Mouse (Mus musculus) macrophage (primary cell): Measurements from ENCODE around the gene Asb4. TPM values are rescaled to one million over a fixed set of nuclear protein-coding genes. Genes with fewer than 3 reads are reported as not detected.

Source experiments
- H3K27ac ChIP-seq: fragments of 350-480 bp; formaldehyde crosslinking; 2 replicates; pipeline ENCODE4 v1.9.0; 2021
- H3K36me3 ChIP-seq: fragments of 350-480 bp; formaldehyde crosslinking; 2 replicates; pipeline ENCODE4 v1.9.0; 2021; ENCODE audit errors: inconsistent target
- H3K4me3 ChIP-seq: fragments of 350-480 bp; formaldehyde crosslinking; 2 replicates; pipeline ENCODE4 v1.9.0; 2021; ENCODE audit errors: inconsistent target
- H3K79me2 ChIP-seq: fragments of 350-480 bp; formaldehyde crosslinking; 2 replicates; pipeline ENCODE4 v1.9.0; 2021; ENCODE audit errors: inconsistent target
- WGBS: methylation state at CpG from one replicate; pipeline ENCODE4 v1.1.7; 2026; ENCODE audit warnings: inconsistent platforms; ENCODE audit not compliant: missing documents; 5-methylcytosine and 5-hydroxymethylcytosine counted together
- polyA plus RNA-seq: library from polyadenylated mRNA; stranded (reverse); fragments of 250-400 nt; gene quantifications from 3 replicates; pipeline ENCODE4 v1.2.4, GENCODE M21; 2018; ENCODE audit warnings: inconsistent platforms

Asb4 gene
- polyA plus RNA-seq, 1 experiment from 2014 or later = 1.6 TPM

DNA sequence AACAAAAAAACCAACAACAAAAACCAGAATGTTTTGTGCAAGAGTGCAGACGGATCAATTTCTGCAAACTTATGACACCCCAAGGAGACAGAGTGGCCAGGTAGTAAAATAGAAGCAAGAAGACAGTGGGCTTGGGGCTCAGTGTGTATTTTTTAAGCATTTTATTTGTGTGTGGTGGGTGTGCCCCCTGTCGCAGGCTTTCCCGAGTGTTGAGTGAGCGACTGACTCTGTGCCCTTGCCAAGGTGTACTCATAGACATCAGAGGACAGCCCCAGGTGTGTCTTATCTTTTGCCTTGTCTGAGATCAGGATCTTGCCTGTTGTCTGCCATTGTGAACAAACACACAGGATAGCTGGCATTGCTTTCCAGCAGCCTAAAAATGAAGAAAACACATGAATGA lies 63.8 kb downstream of the Asb4 start:
- no peak overlapping the region for H3K27ac ChIP-seq
- H3K4me3 ChIP-seq = no peak overlapping the region
- WGBS = 93% methylated on average over 4 of the region's 4 CpGs
- H3K36me3 ChIP-seq = no peaks in the 10 kb centered on the region
- H3K79me2 ChIP-seq = no peaks in the 10 kb centered on the region

DNA sequence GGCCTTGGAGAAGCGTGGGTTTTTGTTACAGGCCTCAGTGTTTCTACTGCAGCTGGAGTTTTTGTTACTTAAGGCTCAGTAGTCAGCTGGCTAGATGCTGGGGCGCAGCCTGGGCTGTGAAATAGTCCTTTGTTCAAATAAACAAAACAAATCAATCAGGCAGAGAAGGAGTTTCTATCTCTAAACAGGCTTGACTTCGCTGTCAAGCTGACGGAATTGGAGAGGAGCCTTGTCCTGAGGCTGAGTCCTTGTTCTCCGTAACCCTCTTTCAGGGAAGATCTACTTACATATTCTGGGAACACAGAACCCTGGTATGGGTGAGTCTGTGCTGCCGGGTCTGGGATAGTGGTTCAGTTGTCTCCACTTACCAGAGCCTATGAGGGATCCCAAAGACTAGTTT lies 64.4 kb downstream of the Asb4 start:
- WGBS = 94% methylated on average over 6 of the region's 6 CpGs
- H3K79me2 ChIP-seq = no peaks in the 10 kb centered on the region
- no peak overlapping the region for H3K27ac ChIP-seq
- H3K4me3 ChIP-seq = no peak overlapping the region
- H3K36me3 ChIP-seq = no peaks in the 10 kb centered on the region

DNA sequence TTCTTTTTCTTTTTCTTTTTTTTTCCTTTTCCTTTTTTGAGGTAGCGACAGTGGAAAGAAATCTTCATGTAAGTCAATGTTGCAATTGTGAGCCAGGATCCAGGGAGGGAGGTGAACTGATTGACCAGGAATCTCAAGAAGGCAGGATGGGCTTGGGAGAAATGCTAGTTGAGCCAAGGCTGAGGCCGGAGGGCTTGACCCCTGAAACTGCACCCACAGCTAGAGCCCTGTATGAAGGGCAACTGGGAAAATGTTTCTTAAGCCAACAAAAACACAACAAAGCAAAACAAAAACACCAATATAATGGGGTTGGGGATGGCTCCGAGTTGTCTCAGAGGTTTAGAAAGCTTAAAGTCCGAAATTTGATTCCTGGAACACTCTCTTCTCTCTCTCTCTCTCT lies 65.2 kb downstream of the Asb4 start:
- H3K36me3 ChIP-seq = no peaks in the 10 kb centered on the region
- H3K27ac ChIP-seq = no peak overlapping the region
- WGBS = 80% methylated on average over 4 of the region's 4 CpGs
- no peaks in the 10 kb centered on the region for H3K79me2 ChIP-seq
- no peak overlapping the region for H3K4me3 ChIP-seq

DNA sequence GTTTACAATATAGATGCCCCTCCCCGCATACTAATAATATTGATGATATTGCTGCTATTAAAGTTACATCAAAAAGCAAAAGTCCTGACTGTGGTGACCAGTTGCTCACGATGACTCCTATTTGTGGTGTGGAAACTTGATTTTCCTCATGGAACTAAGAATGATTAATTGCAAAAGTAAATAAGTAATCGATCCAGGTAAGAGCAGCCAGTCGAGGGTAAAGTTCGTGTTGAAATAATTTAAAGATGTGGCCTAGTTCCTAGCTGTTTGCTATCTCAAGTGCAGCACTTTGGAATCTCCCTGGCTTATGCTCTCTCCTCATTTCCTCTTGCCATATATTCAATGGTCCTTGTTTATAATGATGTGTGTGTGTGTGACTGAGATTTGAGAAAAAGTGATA lies 66.7 kb downstream of the Asb4 start:
- Histone ChIP-seq H3K4me3 (no peak overlapping the region), H3K36me3 (no peaks in the 10 kb centered on the region), H3K79me2 (no peaks in the 10 kb centered on the region), H3K27ac (no peak overlapping the region)
- 98% methylated on average over 5 of the region's 5 CpGs for WGBS

DNA sequence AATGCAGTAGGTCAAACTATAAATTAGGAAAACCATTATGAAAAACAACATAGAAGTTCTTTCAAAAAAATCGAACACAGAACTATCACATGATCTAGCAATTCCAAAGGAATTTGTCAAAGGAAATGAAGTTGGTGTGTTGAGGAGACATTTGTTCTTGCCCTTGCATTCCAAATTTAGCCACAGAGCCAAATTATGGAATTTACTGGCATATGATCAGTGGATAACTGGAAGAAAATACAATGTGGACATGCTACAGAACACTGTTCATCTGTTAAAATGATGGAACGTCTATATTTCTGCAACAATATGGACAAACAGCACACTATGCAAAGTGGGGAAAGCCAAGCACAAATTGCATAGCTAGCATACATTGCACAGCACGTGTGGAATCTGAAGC lies 72.7 kb downstream of the Asb4 start:
- no peak overlapping the region for H3K4me3 ChIP-seq
- WGBS = 76% methylated on average over 3 of the region's 3 CpGs
- H3K36me3 ChIP-seq = no peaks in the 10 kb centered on the region
- no peak overlapping the region for H3K27ac ChIP-seq
- no peaks in the 10 kb centered on the region for H3K79me2 ChIP-seq

DNA sequence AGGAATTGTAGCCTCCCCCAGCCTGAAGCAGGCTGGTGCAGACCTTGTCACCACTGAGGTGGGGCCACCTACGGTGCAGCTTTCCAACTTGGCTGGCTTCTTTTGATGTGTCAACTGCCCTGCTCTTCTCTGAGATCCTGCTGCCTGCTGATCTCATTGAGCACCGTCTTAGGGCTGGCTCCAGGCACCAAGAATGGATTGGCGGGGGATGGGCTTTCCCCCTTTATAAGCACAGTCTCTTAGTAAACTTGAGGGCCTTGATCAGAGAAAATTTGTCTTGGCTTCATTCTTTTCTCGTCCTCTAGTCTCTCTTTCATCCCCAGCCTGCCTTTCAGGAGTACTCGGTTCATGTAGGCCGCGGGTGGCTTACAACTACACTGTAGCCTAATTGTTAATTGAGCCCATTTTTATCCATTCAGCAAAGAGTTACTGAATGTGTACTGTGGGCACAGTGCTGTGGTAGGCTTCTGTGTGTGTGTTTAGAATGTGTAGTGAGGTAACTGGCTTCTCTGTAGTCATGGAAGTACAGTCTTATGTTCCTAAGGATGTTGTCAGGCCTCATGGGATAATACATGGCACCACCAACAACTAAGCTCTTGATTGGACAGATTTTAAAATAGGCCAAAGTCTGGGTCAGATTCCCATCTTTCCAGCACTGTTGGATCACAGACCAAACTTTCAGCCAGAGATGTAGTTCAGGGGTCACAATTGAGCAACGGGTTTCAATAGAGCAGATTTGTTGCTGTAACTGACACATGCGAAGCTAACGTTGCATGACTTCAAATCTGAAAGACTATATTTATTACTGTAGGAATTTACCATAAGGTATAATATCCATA lies 87.5 kb downstream of the Asb4 start:
- no peaks in the 10 kb centered on the region for H3K79me2 ChIP-seq
- WGBS = 99% methylated on average over 8 of the region's 10 CpGs
- no peak overlapping the region for H3K27ac ChIP-seq
- H3K4me3 ChIP-seq = no peak overlapping the region
- H3K36me3 ChIP-seq = no peaks in the 10 kb centered on the region

DNA sequence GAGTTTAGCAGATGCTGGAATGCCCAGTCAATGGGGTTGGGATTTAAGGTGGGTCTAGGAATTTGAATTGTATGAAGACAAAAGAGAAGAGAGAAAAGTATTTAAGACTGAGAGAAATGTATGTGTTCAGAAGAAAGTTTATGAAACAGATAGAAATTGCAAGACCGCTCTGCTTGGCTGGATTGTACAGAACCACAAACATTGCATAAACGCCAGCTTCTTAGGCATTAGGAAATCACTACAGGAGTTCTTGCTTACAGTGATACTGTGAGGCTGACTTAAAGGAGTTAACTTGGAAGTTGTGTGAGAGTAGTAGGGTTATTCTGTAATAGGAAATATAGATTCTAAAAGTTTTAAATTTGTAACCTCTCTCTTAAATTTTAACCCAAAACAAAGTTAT lies 89.5 kb downstream of the Asb4 start:
- no peaks in the 10 kb centered on the region for H3K36me3 ChIP-seq
- H3K4me3 ChIP-seq = no peak overlapping the region
- no peaks in the 10 kb centered on the region for H3K79me2 ChIP-seq
- WGBS = 91% methylated on average over 2 of the region's 2 CpGs
- H3K27ac ChIP-seq = no peak overlapping the region

DNA sequence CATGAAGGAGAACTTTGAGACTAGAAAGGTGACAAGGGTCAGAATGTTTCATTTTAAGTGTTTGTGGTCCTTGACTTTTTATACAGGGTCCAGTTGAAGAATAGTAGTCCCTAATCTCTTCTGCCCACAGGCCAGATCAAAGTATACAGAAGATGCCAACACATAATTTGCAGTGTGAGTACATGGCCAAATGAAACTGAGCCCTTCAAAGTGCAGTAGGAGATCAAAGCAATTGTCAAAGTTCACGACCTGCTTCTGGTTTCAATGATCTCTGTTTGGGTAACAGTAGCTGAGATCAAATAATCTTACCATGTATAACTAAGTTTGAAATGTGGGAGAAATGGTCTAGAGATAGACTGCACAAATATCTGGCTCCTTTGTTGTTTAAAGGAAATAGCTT lies 90.8 kb downstream of the Asb4 start:
- 73% methylated on average over 1 of the region's 1 CpGs for WGBS
- H3K36me3 ChIP-seq = no peaks in the 10 kb centered on the region
- H3K4me3 ChIP-seq = no peak overlapping the region
- H3K79me2 ChIP-seq = no peaks in the 10 kb centered on the region
- no peak overlapping the region for H3K27ac ChIP-seq

DNA sequence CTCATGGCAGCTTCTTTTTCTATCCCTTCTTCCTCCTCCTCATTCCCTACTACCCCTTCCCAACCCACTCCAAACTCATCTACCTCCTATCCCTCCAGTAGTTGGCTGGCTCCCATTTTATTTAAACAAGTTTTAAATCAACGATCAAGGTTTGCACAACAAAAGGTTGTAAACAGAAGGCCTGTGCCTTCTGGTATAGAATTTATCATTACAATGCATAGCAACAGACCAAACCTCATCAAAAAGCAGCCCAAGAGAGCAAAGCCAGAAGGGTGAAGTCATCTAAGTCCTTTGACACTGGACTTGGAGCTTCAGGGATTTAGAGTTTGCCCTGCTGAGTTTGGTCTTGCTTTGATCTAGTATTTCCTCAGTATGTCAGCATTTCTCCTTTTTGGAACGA lies 97.9 kb downstream of the Asb4 start:
- H3K36me3 ChIP-seq = no peaks in the 10 kb centered on the region
- WGBS = 97% methylated on average over 2 of the region's 2 CpGs
- no peaks in the 10 kb centered on the region for H3K79me2 ChIP-seq

DNA sequence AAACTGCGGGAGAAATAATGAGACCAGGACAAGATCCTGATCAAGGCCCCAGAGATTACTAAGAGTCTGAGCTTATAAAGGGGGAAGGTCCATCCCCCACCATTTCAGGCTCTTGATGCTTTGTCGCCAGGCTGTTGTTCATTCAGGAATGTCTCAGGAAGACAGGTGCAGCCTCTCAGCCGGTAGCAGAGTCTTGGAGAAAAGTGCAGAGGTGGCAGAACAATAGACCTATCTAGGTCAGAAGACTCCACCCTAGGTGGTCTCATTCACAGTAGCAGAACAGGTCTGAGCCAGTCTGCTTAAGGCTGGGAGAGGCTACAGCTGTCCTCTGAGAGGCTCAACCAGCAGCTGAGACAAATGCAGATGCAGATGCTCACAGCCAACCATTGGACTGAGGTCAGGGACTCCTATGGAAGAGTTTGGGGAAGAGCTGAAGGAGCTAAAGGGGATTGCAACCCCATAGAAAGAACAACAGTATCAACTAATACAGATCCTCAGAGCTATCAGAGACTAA lies 99.1 kb downstream of the Asb4 start:
- H3K27ac ChIP-seq = no peak overlapping the region
- no peak overlapping the region for H3K4me3 ChIP-seq
- 92% methylated on average over 3 of the region's 3 CpGs for WGBS
- no peaks in the 10 kb centered on the region for H3K79me2 ChIP-seq
- H3K36me3 ChIP-seq = no peaks in the 10 kb centered on the region

More for the DNA sequence above, 97.9 kb downstream of the Asb4 start:
- H3K4me3 ChIP-seq = no peak overlapping the region
- H3K27ac ChIP-seq = no peak overlapping the region

Other genes with a start within 250 kb of the Asb4 start
- gene Pon1, start 189.4 kb upstream of the Asb4 start, polyA plus RNA-seq = not detected in 3 replicates
- 43.0 to 79.1 TPM (median 62.3 TPM) in 3 replicates for gene Pon3, start 127.1 kb upstream of the Asb4 start, polyA plus RNA-seq
- 77.4 to 167 TPM (median 84.9 TPM) in 3 replicates for gene Pon2, start 84.9 kb upstream of the Asb4 start, polyA plus RNA-seq
- gene Pdk4, start 112.9 kb downstream of the Asb4 start, polyA plus RNA-seq = 0.06 TPM in 1 of 3 replicates, not detected in the others